Mouse (Mus musculus): Measurements from ENCODE around the gene Esm1.

- no peak for TF ChIP-seq GATA1 (IDR thresholded peaks at IDR 0.05; ENCODE audit: low read length)
- TF ChIP-seq TAL1 (IDR thresholded peaks at IDR 0.05; ENCODE audit: low read length): no peak
These were observed 55.8 kb downstream of the Esm1 start for GRCm38 (mm10) chr13:113265257-113265656.

Measured in erythroblast, embryonic 14.5 days (primary cell).